Mouse (Mus musculus): ENCODE results near the gene Trabd2b.

DNA sequence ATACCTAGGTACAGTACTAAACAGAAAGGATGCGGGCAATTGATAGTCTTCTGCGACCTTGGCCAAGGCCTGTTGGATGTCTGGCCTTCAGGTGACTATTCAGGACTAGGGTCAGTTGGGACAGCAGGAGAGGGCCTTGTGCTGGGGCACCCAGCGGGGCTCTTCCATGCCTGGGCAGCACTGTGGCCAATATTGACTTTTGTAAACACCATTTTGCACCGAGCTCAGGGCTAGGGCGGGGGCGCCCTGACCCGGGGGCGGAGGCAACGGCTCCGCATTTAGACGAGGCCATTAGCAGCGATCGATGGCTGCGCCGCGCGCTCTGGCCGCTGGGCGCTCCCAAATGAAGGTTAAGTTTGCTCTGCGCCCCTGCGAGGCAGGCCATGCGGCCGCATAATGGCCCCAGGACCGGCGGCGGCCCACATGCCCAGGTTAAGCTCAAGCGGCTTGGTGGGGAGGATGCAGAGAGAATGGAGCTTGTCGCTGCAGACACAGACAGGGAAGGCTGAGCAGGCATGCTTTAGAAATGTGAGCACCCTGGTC, 242.1 kb downstream of the Trabd2b start:
- TF ChIP-seq CTCF (IDR thresholded peaks at IDR 0.05; ENCODE audit: borderline replicate concordance, insufficient read depth, low read depth, low read length) (no peak), POLR2A (IDR thresholded peaks at IDR 0.05; ENCODE audit: borderline replicate concordance, insufficient read depth, low read length) (no peak)
